Mouse (Mus musculus): ENCODE results near the gene 2810004N23Rik.

Gene 2810004N23Rik

DNA sequence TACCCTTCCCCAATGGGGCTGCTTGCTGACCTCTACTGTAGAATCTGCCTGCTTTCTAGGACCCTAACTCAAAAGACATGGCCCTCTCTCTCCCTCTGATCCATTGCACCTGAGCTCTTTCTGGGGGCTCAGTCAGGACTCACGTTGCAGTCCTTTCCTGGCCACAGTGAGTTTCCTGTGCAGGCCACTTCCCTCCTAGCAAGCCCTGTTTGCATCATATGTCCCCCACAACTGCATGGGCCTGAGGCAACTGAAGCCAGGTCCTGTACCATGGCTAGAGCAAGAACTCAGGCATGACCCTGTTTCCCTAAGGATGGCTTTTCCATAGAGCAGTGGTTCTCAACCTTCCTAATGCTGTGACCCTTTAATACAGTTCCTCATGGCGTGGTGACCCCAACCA is 25.0 kb downstream of the 2810004N23Rik start:
- ChIA-PET POLR2A (interaction anchor here in 2 of 4 experiments (0.9 to 3.5 kb wide), 5 partner anchors 11 to 60 kb away, joined by 3 to 28 read pairs (median 4); partner anchors contain the start of genes 2810004N23Rik (in 1 of the 2), Exoc8 (in 1 of the 2), Gnpat (in 1 of the 2) and Sprtn (in 1 of the 2)), CTCF (interaction anchor here (0.6 to 2.7 kb wide), 4 partner anchors 10 to 44 kb away, joined by 3 to 11 read pairs (median 4); no protein-coding TSS in a partner anchor)

DNA sequence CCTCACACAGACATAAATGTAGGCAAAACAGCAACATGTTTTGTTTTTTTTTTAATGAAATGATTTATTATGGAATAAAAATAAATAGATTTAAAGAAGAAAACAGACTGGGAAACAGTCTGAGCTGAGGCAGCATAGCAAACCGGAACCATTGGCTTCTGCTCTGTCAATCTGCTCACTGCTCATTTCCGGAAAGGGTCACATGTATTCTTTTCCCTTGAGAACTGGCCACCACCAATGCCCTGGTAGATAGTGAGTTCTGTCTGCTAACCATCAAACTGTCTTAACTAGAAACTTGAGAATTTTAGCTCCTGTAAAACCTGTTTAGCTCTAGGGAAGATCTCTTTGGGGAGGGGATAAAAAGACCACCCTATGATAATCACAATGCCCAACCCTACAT is 26.0 kb downstream of the 2810004N23Rik start:
- CTCF ChIA-PET, result interaction anchor here (0.7 to 2.7 kb wide), 9 partner anchors 9 to 427 kb away, joined by 3 to 11 read pairs (median 4); partner anchors contain the start of gene 2310022B05Rik (in 1 of the 4)
- POLR2A ChIA-PET, result interaction anchor here in 3 of 4 experiments (0.5 to 3.5 kb wide), 16 partner anchors 9 to 747 kb away, joined by 3 to 28 read pairs (median 4); partner anchors contain the start of genes 2810004N23Rik (in 3 of the 3), Gnpat (in 3 of the 3), Exoc8 (in 1 of the 3) and Sprtn (in 1 of the 3)

DNA sequence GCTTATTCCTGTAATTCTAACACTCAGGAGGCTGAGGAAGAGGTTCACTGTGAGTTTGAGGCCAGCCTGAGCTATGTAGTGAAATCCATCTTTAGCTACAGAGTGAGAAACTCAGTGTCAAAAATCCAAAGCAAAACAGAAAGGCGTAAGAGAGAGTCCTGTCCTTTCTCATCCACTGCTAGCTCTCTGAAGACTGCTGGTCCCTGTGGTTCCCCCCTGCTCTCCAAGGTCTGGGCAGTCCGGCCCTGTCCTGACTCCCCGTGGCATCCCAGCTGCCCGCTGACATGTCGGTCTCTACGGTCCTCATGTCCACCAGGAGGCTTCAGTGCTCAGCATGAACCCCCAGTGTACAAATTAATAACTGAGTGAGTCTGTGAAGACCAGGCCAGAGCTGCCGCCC is 26.6 kb downstream of the 2810004N23Rik start:
- POLR2A ChIA-PET, result interaction anchor here (0.5 to 3.5 kb wide), 22 partner anchors 9 to 747 kb away, joined by 3 to 28 read pairs (median 4); partner anchors contain the start of genes 2810004N23Rik (in 3 of the 4), Gnpat (in 3 of the 4) and Tsnax (in 1 of the 4)
- CTCF ChIA-PET, result interaction anchor here in 3 of 4 experiments (0.8 to 2.7 kb wide), 8 partner anchors 8 to 173 kb away, joined by 3 to 11 read pairs (median 4); partner anchors contain the start of gene 2310022B05Rik (in 1 of the 3)

DNA sequence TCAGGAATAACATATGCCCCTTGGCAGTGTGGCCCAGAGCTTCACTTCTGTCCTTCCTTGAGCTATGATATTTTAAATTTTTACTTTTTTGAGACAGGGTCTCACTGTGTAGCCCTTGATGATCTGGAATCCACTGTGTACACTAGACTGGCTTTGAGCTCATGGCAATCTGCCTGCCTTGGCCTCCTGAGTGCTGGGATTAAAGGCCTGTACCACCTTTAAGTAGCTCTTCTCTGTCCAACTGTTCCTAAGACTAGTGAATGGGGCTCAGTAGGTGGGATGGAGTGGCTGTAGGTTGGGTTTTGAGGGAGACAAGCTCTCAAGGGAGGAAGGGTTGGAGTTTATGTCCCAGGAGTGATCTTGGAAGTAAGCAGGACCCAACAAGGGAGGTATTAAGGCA is 27.1 kb downstream of the 2810004N23Rik start:
- ChIA-PET CTCF (interaction anchor here in 3 of 4 experiments (0.9 to 2.7 kb wide), 7 partner anchors 8 to 60 kb away, joined by 3 to 11 read pairs (median 4); no protein-coding TSS in a partner anchor), POLR2A (interaction anchor here (0.6 to 3.5 kb wide), 21 partner anchors 8 to 1703 kb away, joined by 3 to 28 read pairs (median 4); partner anchors contain the start of genes 2810004N23Rik (in 2 of the 4), Gnpat (in 2 of the 4) and Tsnax (in 1 of the 4))

DNA sequence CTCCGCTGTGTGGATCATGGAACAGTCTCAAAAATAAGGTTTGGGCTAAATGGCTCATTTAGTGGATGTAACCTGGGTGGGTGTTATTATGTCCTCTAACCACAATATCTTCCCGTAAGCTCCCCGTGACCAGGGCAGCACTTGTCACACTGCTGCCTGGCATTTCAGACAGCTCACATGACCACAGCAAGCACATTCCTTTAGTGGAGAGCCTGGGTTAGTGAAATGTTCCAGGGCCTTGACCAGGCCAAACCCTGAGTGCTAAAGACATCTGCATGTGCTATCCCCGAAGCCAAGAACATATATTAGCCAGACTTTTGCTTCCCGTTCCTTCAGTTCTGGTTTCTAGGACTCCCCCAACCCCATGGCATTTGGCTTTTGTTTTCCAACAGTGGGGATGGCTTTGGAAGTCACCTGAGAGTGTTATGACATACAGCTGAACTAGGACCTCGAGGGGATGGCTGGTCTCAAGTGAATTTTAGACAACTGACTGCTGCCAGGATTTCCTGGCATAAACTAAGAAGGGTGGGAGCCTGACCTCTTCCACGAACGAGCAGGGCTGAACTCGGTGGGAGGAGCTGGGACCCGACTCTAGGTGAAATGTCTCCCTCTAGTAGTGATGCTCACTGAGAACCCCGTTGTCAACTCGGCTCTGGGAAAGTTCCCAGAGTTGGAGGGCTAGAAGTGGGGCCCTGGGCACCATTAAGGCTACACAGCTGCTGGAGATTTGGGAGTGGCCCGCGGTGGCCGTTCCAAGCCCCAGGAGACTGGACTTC is 29.3 kb downstream of the 2810004N23Rik start:
- ChIA-PET CTCF (interaction anchor here in 2 of 4 experiments (0.6 to 1.3 kb wide), 4 partner anchors 10 to 1037 kb away, joined by 3 to 5 read pairs (median 4); no protein-coding TSS in a partner anchor), POLR2A (interaction anchor here in 1 of 4 experiments (0.8 to 1.4 kb wide), 4 partner anchors 10 to 29 kb away, joined by 3 to 4 read pairs (median 3); partner anchors contain the start of genes 2810004N23Rik and Gnpat)

DNA sequence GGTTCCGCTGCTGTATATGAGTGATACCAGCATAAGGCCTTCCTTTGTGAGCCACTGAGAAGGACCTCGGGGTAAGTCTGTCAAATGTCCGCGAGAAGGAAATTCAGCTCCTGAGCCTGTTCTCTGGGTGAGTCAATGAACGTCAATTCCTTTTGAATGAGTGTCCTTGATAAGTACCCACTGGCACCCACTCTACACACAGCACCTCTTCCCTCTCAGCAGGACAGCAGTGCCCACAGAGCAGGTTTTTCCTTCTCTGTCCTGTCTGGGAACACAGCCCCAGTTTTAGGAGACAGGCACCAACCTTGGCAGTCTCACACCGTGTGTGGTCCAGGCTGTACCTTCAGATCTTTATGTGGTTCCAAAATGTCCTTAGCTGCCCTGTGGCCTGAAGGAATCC is 31.0 kb downstream of the 2810004N23Rik start:
- CTCF ChIA-PET, result no interaction called here
- POLR2A ChIA-PET, result no interaction called here

DNA sequence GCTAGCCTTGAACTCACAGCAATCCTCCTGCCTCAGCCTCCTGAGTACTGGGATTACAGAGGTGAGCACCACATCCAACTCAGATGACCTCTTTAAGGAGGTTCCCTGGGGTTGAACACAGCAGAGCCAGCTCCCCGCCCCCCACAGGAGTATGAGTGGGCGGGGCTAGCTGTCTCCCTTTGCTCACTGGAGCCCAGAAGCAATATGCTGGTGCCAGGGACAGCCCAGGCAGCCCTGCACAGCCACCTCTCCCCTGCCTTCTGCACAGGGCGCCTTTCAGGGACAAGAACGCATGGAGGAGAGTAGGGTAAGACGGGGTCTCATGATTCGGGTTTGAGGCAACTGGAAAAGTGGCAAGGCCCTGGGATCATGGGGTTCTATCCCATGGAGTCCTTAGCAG is 31.4 kb downstream of the 2810004N23Rik start:
- POLR2A ChIA-PET, result interaction anchor here in 1 of 4 experiments (0.6 kb wide), 2 partner anchors 46 to 558 kb away, joined by 3 read pairs; no protein-coding TSS in a partner anchor
- CTCF ChIA-PET, result no interaction called here

DNA sequence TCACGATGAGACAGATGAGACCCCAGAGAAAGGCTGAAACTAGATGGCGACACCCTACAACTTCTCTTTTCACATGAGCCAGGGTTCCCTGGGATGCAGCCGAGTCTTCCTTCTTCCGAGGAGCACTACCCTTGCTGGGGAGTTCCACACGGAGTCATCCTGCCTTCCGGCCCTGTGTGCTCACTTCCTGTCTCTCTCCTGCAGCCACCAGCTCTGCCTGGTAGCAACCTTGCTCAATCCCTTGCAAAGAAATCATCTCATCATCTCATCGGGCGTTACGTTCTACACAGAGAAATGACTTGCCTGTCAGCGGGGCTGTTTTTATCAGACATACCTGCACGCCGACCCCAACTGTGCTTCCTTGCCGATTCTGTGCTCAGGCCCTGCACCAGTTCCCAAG is 32.9 kb downstream of the 2810004N23Rik start:
- ChIA-PET POLR2A (interaction anchor here (0.5 to 1.4 kb wide), 4 partner anchors 15 to 125 kb away, joined by 3 to 5 read pairs (median 4); partner anchors contain the start of gene Trim67 (in 2 of the 4)), CTCF (interaction anchor here in 1 of 4 experiments (0.6 kb wide), 1 partner anchor 887 kb away, joined by 3 read pairs; no protein-coding TSS in a partner anchor)

DNA sequence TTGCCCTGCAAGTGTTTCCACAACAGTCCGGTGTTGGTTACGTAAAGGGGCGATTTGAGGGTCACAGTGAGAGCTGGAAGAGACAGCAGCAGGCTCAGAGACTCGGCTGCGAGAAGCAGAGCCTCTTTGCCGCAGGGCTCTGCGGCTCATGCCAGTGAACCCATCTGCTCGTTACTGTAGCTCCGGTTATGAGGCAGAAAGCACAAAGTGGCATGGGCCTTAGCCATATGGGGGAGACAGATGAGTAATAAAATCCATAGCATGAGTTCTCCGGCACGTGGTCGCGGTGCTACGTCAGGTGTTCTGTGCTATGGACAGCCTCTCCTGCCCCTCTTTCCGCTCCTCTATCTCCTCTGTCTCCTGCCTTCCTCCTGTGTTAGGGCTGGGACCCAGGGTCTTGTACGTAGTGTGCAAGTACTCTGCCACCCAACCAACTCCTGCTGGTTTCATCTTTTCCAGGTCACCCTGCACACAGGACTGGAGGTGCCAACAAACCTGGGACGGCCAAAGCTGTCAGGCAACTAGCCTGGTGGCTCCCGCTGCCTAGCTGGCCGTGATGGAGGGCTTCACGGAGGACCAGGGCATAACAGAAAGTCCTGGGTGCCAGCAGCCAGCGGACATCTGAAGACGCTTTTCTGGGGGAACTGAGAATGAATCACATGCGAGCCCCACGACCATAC is 34.2 kb downstream of the 2810004N23Rik start:
- POLR2A ChIA-PET, result interaction anchor here in 2 of 4 experiments (0.6 to 3.9 kb wide), 13 partner anchors 8 to 224 kb away, joined by 3 to 28 read pairs (median 3); partner anchors contain the start of genes 2810004N23Rik (in 1 of the 2), Gnpat (in 1 of the 2) and Trim67 (in 1 of the 2)
- CTCF ChIA-PET, result interaction anchor here (0.6 to 1.6 kb wide), 11 partner anchors 8 to 1983 kb away, joined by 3 to 8 read pairs (median 4); partner anchors contain the start of gene Trim67 (in 1 of the 4)

DNA sequence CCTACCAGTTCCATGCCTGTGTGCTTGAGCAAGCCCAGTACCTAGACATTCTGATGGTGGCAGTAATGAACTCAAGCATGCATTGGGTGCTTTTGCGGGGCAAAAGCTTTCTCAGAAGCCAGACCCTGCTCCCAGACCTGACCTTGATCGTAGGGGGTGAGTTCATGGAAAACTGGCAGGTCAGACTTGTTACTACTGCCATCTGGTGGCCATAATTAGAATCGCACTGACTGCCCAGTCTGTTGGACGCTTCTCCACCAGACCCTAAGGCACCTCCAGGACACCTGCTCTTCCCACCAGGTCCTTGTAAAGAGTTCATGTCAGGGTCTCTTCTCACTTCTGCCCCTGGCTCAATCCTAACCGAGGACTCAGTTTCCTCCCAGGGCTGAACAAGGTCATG is 35.5 kb downstream of the 2810004N23Rik start:
- POLR2A ChIA-PET, result interaction anchor here in 2 of 4 experiments (0.6 to 3.9 kb wide), 8 partner anchors 9 to 222 kb away, joined by 3 to 28 read pairs (median 5); partner anchors contain the start of genes 2810004N23Rik (in 2 of the 2), Gnpat (in 2 of the 2) and Trim67 (in 1 of the 2)
- CTCF ChIA-PET, result interaction anchor here (0.5 to 1.6 kb wide), 17 partner anchors 8 to 101 kb away, joined by 3 to 8 read pairs (median 4); partner anchors contain the start of gene Trim67 (in 1 of the 4)

DNA sequence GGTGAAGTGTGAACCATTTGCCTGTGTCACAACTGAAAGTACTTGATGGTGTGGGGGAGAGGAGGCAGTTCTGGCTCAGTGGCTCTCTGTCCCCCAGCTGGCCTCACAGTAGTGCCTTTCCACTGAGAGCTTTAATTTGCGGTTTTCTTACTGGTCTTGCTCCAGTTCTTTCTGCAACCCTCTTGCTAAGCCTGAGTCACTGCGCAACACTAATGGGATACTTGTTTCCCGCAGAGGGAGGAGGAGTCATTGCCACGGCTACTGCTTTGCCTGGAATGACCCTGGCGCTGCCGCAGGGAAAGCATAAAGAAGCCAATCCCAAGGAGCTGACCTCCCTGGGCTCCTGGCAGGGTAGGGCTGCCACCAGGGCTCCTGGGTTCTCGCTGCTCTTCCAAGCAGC is 36.3 kb downstream of the 2810004N23Rik start:
- POLR2A ChIA-PET, result interaction anchor here in 2 of 4 experiments (0.8 to 3.9 kb wide), 6 partner anchors 10 to 36 kb away, joined by 3 to 28 read pairs (median 6); partner anchors contain the start of genes 2810004N23Rik (in 1 of the 2), Gnpat (in 1 of the 2) and Trim67 (in 1 of the 2)

DNA sequence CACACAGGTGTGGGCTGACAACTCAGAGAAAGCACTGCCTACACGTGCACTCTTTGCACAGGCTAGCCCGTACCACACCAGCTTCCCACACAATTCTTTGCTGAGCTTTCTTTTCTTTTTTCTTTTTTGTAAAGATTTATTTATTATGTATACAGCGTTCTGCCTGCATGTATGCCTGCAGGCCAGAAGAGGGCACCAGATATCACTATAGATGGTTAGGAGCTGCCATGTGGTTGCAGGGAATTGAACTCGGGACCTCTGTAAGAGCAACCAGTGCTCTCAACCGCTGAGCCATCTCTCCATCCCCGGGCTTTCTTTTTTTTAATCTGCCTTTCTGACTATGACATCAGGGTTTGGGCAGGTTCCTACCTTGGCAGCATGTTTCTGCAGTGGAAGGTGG is 39.4 kb downstream of the 2810004N23Rik start:
- CTCF ChIA-PET, result interaction anchor here in 3 of 4 experiments (0.5 to 1.5 kb wide), 13 partner anchors 10 to 337 kb away, joined by 3 to 7 read pairs (median 3); partner anchors contain the start of gene Trim67 (in 1 of the 3)
- POLR2A ChIA-PET, result interaction anchor here in 2 of 4 experiments (1.0 to 1.2 kb wide), 3 partner anchors 11 to 13 kb away, joined by 3 to 5 read pairs (median 3); no protein-coding TSS in a partner anchor

More for the DNA sequence above, 36.3 kb downstream of the 2810004N23Rik start:
- CTCF ChIA-PET, result interaction anchor here (0.5 to 1.6 kb wide), 17 partner anchors 9 to 652 kb away, joined by 3 to 6 read pairs (median 4); partner anchors contain the start of gene Trim67 (in 1 of the 4)

DNA sequence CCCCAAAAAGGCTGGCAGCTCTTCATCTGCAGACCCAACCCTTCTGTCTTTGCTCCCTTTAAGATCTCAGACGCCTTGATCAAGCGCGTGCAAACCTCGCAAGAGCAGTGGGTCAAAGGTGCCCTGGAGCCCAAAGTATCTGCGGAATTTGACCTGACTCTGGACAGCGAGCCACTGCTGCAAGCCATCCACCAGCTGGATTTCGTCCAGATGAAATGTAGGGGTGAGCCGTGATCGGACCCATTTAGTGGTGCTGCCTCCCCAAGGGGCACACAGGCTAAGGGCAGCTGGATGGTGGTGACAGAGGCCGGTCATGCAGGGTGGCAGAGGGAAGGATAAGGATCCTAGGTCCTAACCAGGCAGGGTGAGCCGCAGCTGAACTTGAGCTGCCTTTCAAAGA is 42.8 kb downstream of the 2810004N23Rik start:
- POLR2A ChIA-PET, result interaction anchor here in 3 of 4 experiments (0.6 to 1.4 kb wide), 5 partner anchors 16 to 36 kb away, joined by 3 to 6 read pairs (median 3); no protein-coding TSS in a partner anchor
- CTCF ChIA-PET, result interaction anchor here in 3 of 4 experiments (0.9 to 1.4 kb wide), 3 partner anchors 10 to 27 kb away, joined by 3 to 5 read pairs (median 3); partner anchors contain the start of gene Trim67 (in 2 of the 3)

DNA sequence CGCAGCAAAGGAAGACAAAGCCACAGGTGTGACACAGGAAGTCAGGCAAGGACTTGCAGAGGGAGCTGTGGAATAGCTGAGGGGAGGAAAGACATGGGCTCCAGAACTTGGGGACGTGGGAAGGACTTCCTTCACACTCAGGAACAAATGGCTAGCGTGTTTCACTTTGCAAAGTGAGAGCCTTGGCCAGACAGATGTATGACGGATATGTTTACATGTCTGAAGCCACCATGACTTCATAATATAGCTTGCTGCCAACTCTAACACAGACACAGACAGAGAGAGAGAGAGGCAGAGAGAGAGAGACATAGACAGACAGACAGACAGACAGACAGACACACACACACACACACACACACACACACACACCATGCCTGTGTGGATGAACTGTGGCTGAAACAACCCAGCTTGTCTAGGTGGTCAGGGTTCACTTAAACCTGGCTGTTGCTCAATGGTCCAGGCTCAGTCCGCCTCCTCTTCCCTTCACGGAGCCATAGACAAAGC is 43.3 kb downstream of the 2810004N23Rik start:
- CTCF ChIA-PET, result interaction anchor here in 3 of 4 experiments (0.7 to 1.4 kb wide), 4 partner anchors 9 to 113 kb away, joined by 3 to 5 read pairs (median 3); partner anchors contain the start of gene Trim67 (in 2 of the 3)
- POLR2A ChIA-PET, result interaction anchor here in 3 of 4 experiments (0.6 to 1.4 kb wide), 5 partner anchors 17 to 36 kb away, joined by 3 to 6 read pairs (median 3); no protein-coding TSS in a partner anchor

DNA sequence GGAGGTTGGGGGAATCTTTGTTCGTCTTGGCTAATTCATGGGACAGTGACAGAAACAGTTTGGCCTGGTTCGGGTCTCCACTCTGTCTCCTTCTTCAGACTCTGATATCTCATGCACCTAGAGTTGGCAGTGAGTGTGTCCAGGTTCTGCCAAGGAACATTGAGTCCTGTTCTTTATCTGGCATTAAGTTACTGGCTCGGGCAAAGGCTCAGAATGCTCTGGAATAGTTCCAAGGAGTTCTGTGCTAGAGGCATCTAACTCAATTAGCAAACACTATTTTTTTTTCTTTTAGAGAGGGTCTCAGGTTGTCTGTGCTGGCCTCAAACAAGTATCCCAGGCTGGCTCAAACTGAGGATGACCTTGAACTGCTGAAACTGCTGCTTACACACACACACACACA is 45.6 kb downstream of the 2810004N23Rik start:
- ChIA-PET CTCF (no interaction called here), POLR2A (interaction anchor here in 1 of 4 experiments (0.9 to 1.3 kb wide), 4 partner anchors 10 to 23 kb away, joined by 3 to 5 read pairs (median 3); no protein-coding TSS in a partner anchor)

DNA sequence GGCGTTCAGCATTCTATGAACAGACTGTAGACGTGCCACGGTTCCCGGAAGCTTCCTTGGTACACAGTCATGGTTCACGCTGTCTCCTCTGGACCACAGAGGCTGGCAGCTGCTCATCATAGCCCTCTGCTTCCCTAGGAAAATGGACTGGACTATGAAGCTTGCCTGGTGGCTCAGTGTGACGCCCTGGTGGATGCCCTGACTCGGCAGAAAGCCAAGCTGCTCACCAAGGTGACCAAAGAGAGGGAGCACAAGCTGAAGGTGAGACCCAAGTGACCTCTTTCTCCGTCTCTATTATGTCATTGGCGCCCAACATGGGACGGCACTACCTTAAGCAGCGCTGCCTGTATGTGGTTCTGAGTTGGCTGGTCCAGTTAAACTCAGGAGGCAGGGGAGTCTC is 46.1 kb downstream of the 2810004N23Rik start:
- CTCF ChIA-PET, result interaction anchor here in 1 of 4 experiments (0.8 to 1.2 kb wide), 2 partner anchors 10 to 23 kb away, joined by 3 to 4 read pairs; no protein-coding TSS in a partner anchor
- POLR2A ChIA-PET, result interaction anchor here in 2 of 4 experiments (0.7 to 1.0 kb wide), 3 partner anchors 11 to 209 kb away, joined by 3 read pairs; no protein-coding TSS in a partner anchor

Measured in embryonic stem cell, embryonic (primary cell).